Mouse (Mus musculus) forebrain, embryonic 16.5 days (tissue): ENCODE data around the gene Nol6. TPM values are rescaled to one million over a fixed set of nuclear protein-coding genes. Genes with fewer than 3 reads are reported as not detected.

Experiments
- ATAC-seq: fragments of 200-750 bp; cut with Nextera tagmentation; 2 replicates; pipeline ENCODE4 v1.8.0; 2017; ENCODE audit warnings: mild to moderate bottlenecking, moderate library complexity
- H3K27ac ChIP-seq: fragments of 300-500 bp; sonication (generic); 2 replicates; pipeline ENCODE4 v1.5.1; 2014; ENCODE audit warnings: low read length, control low read depth
- H3K27me3 ChIP-seq: fragments of 300-500 bp; sonication (generic); replicated peaks from 2 replicates; pipeline ENCODE4 v1.6.1; 2014; ENCODE audit warnings: low read length; ENCODE audit not compliant: control insufficient read depth, insufficient read depth
- H3K36me3 ChIP-seq: fragments of 300-500 bp; sonication (generic); 2 replicates; pipeline ENCODE4 v1.6.1; 2014; ENCODE audit not compliant: control insufficient read depth, insufficient read depth
- H3K4me1 ChIP-seq: fragments of 300-500 bp; sonication (generic); replicated peaks from 2 replicates; pipeline ENCODE4 v1.6.1; 2014; ENCODE audit warnings: low read length; ENCODE audit not compliant: control insufficient read depth, insufficient read depth
- H3K4me2 ChIP-seq: fragments of 300-500 bp; sonication (generic); 2 replicates; pipeline ENCODE4 v1.6.1; 2014; ENCODE audit warnings: mild to moderate bottlenecking, low read length, control low read depth
- H3K4me3 ChIP-seq: fragments of 300-500 bp; sonication (generic); replicated peaks from 2 replicates; pipeline ENCODE4 v1.5.1; 2014; ENCODE audit warnings: mild to moderate bottlenecking, low read length, control low read depth
- H3K9ac ChIP-seq: fragments of 300-500 bp; sonication (generic); replicated peaks from 2 replicates; pipeline ENCODE4 v1.6.1; 2014; ENCODE audit warnings: low read depth, low read length, control low read depth
- H3K9me3 ChIP-seq: fragments of 300-500 bp; sonication (generic); 2 replicates; pipeline ENCODE4 v1.6.1; 2016; ENCODE audit warnings: low read length; ENCODE audit not compliant: control insufficient read depth
- WGBS: fragments of 180-500 bp; shearing (Covaris S2); extraction: QIAGEN DNeasy Blood & Tissue Kit; methylation state at CpG from one replicate; pipeline ENCODE4 v1.1.7; 2014; 5-methylcytosine and 5-hydroxymethylcytosine counted together
- polyA plus RNA-seq: library from polyadenylated mRNA; unstranded; fragments of >200 nt; fragmentation: Nextera tagmentation; extraction: Ambion mirVana; gene quantifications from 2 replicates; pipeline ENCODE4 v1.2.1, GENCODE M21; 2015

Gene Nol6
- polyA plus RNA-seq, 1 experiment from 2014 or later, result 45.6 TPM

DNA sequence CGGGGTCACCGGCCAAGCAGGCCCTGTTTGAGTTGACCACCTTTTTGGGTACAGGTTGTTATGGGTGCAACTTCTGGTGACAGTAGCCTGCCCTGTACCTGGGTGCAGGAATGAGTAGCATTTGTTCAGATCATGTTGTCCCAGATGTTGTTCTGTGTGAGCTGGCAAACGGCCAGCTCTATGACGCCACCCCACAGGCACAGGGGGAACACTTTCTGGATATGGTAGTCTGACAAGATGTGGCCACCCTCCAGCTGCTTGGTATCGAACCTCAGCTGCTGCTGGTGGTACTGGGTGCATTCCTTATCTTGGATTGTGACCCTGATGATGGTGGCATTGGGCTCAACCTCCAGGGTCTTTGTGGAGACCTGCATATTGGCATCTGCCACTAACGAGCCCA lies 8.2 kb upstream of the Nol6 start:
- H3K9ac ChIP-seq, result no peak overlapping the region
- H3K27ac ChIP-seq, result no peak overlapping the region
- no peak for ATAC-seq

DNA sequence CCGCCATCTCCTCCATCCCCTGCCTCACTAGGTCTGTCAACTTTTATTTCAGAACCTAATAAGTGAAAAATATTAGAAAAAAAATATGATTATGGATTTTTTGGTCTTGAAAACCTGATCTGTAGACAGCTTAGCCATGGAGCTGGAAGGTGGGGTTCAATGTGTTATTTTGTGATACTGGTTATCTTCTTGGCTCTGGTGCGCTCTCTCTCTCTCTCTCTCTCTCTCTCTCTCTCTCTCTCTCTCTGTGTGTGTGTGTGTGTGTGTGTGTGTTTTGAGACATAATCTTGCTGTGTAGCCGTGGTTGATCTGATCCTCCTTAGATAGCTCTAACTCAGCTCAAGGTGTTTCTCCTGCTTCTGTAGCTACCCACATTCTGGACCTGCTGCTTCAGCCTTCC lies 5.6 kb upstream of the Nol6 start:
- Histone ChIP-seq H3K36me3 (no peaks in the 10 kb centered on the region), H3K4me3 (no peak overlapping the region), H3K27me3 (0 out of 2 replicates have a peak, but pooled peaks cover 2% of the 10 kb centered on the region), H3K27ac (no peak overlapping the region), H3K9ac (no peak overlapping the region), H3K4me1 (peaks cover 6% of the 10 kb centered on the region), H3K9me3 (no peaks in the 10 kb centered on the region), H3K4me2 (no peak overlapping the region)
- WGBS, result 74% methylated on average over 3 of the region's 3 CpGs
- ATAC-seq, result no peak

More for the DNA sequence above, 8.2 kb upstream of the Nol6 start:
- H3K4me1 ChIP-seq, result peaks cover 6% of the 10 kb centered on the region
- H3K4me2 ChIP-seq, result no peak overlapping the region
- no peaks in the 10 kb centered on the region for H3K27me3 ChIP-seq
- no peaks in the 10 kb centered on the region for H3K9me3 ChIP-seq
- WGBS, result 64% methylated on average over 6 of the region's 6 CpGs
- H3K36me3 ChIP-seq, result no peaks in the 10 kb centered on the region
- no peak overlapping the region for H3K4me3 ChIP-seq

DNA sequence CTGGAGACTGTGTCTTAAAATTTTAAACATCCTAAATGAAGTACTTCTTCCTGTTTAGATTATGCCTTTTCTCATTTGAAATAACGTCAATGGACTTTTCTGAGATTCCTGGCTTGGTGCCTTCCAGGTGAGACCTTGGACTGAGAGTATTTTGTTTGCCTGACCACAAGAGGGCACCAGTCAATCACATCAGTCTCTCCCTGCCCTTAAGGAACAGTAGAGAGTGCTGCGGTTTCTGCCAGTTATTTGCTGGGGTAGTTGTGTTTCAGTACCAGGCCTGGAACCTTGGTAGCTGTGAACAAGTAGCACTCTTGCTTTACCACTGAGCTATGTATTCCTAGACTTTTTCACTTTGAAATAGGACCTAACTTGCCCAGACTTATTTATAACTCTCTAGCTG lies 5.2 kb upstream of the Nol6 start:
- Histone ChIP-seq H3K27ac (no peak overlapping the region), H3K27me3 (0 out of 2 replicates have a peak, but pooled peaks cover 2% of the 10 kb centered on the region), H3K4me3 (no peak overlapping the region), H3K9me3 (no peaks in the 10 kb centered on the region), H3K36me3 (no peaks in the 10 kb centered on the region), H3K9ac (no peak overlapping the region), H3K4me2 (no peak overlapping the region), H3K4me1 (peaks cover 2% of the 10 kb centered on the region; the same call in 1 of the 2 replicates)
- WGBS, result 2% methylated on average over 2 of the region's 2 CpGs
- ATAC-seq, result peak; percentile 59

DNA sequence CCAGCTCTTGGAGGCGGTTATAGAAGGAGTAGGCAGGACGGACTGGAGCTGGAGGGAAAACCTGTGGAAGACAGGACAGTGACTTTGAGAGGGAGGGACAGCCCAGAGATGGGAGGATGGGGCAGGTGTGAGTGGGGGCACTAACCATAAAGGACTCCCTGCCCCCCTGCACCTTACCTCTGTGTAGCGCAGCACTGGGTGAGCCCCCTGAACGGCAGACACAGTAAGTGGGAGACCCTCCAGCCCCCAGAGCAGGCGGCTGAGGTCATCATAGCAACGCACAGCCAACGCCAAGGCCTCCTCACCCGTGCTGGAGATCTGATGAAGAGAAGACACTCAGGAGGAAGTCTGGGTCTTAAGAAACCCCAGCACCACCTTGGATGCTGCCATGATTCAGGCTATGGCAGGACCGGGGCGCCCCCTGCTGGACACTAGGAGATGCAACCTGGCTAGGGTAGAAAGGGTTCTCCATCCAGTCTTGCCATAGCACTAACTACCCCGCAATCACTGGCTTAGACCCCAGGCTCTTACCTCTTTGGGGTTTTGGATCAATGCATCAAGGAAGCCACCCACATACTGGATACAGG lies 5.5 kb downstream of the Nol6 start:
- no peak for ATAC-seq
- 73% methylated on average over 11 of the region's 11 CpGs for WGBS

DNA sequence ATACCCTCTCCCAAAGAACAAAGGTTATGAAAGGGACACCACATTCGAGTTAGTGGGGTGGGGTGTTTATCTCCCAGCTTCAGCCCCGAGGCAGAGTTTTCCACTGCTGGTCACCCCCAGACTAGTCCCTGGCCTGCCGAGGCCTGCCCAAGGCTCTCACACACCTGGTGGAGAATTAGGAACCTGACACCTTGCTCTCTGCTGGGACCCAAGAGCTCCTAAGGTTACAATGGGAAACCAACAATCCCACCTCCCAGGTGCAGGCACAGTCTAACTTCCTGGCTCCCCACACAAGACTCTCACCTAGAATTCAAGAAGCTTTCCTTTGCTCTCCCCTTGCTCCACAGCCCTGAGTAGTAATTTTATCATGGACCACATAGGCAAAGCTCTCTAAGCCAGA lies 7.4 kb downstream of the Nol6 start:
- H3K27me3 ChIP-seq, result no peaks in the 10 kb centered on the region
- no peak overlapping the region for H3K4me2 ChIP-seq
- no peak overlapping the region for H3K4me3 ChIP-seq
- no peaks in the 10 kb centered on the region for H3K9me3 ChIP-seq
- H3K4me1 ChIP-seq, result no peaks in the 10 kb centered on the region
- peaks cover 40% of the 10 kb centered on the region for H3K36me3 ChIP-seq
- ATAC-seq, result no peak
- no peak overlapping the region for H3K9ac ChIP-seq
- no peak overlapping the region for H3K27ac ChIP-seq
- WGBS, result 76% methylated on average over 3 of the region's 3 CpGs

More for the DNA sequence above, 5.5 kb downstream of the Nol6 start:
- Histone ChIP-seq H3K4me2 (no peak overlapping the region), H3K36me3 (peaks cover 40% of the 10 kb centered on the region), H3K9me3 (no peaks in the 10 kb centered on the region), H3K27ac (no peak overlapping the region), H3K9ac (no peak overlapping the region), H3K4me1 (peaks cover 10% of the 10 kb centered on the region), H3K4me3 (no peak overlapping the region), H3K27me3 (no peaks in the 10 kb centered on the region)

DNA sequence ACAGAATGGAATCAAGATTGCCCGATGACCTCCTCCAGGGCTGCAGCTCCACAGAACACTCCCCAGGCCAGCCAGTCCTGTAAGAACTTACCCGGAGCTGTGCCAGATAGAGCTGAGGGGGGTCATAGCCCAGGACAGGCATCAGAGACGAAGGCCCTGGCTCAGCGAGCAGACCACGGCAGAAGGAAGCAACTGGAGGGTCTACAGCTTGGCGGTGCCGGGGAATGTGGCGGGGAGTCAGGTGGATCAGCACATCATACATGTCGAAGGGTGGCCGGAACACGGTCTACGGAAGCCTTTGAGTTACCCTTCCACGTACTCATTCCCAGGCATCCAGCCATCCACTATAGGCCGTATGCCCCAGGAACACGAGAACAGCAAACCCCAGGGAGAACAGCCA lies 8.5 kb downstream of the Nol6 start:
- no peak overlapping the region for H3K4me3 ChIP-seq
- H3K27me3 ChIP-seq, result no peaks in the 10 kb centered on the region
- no peak overlapping the region for H3K27ac ChIP-seq
- no peaks in the 10 kb centered on the region for H3K9me3 ChIP-seq
- ATAC-seq, result no peak
- H3K9ac ChIP-seq, result no peak overlapping the region
- WGBS, result 94% methylated on average over 15 of the region's 15 CpGs
- no peaks in the 10 kb centered on the region for H3K4me1 ChIP-seq
- H3K4me2 ChIP-seq, result no peak overlapping the region
- peaks cover 36% of the 10 kb centered on the region for H3K36me3 ChIP-seq

- H3K36me3 ChIP-seq, result peaks cover 34% of the 10 kb centered on the region
- no peak overlapping the region for H3K4me3 ChIP-seq
- 83% methylated on average over 6 of the region's 6 CpGs for WGBS
- no peak for ATAC-seq
- no peaks in the 10 kb centered on the region for H3K9me3 ChIP-seq
- no peak overlapping the region for H3K27ac ChIP-seq
- no peak overlapping the region for H3K9ac ChIP-seq
- no peaks in the 10 kb centered on the region for H3K27me3 ChIP-seq
- no peak overlapping the region for H3K4me2 ChIP-seq
- no peaks in the 10 kb centered on the region for H3K4me1 ChIP-seq
Observed at GRCm38 (mm10) chr4:41115074-41115473, 9.2 kb downstream of the Nol6 start.

GRCm38 (mm10) chr4:41114358-41115070 lies 9.7 kb downstream of the Nol6 start:
- no peak overlapping the region for H3K4me3 ChIP-seq
- no peaks in the 10 kb centered on the region for H3K9me3 ChIP-seq
- H3K27me3 ChIP-seq, result no peaks in the 10 kb centered on the region
- no peak for ATAC-seq
- H3K9ac ChIP-seq, result no peak overlapping the region
- H3K27ac ChIP-seq, result no peak overlapping the region
- H3K36me3 ChIP-seq, result peaks cover 34% of the 10 kb centered on the region
- WGBS, result 86% methylated on average over 9 of the region's 9 CpGs
- H3K4me2 ChIP-seq, result no peak overlapping the region
- no peaks in the 10 kb centered on the region for H3K4me1 ChIP-seq

DNA sequence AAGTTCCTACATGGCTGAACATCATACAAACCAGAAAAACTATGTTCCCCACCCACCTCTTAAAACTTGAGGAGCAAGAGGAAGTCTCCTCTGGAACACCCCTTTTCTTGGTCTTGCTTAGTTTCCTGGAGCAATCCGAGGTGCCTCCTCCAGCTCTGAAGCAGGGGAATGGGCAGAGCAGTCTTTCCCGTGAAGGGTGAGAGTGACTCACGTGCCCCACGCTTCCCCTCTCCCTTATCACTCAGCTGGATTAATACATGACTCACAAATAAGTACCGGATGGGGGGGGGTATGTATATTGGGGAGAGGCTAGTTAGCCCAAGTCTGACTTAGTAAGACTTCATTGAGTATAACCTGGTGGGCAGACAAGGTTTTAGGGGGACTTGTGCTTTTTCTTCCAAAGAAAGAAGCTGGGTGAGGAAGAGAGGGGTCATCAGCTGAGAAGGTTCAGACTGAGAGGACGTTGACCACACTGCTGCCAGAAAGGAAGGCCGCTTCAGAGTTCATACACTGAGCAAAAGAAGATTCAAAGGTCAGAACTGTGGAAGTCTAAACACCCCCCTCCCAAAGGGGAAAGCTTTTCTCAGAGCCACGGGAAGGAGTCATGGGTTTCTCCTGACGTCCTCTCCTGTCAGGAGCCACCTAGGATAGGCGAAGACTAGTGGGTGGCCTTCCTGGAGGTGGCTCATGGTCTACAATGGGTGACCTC lies 15.4 kb downstream of the Nol6 start:
- no peaks in the 10 kb centered on the region; the same call in 1 of the 2 replicates for H3K36me3 ChIP-seq
- no peak overlapping the region for H3K4me3 ChIP-seq
- no peak overlapping the region for H3K9ac ChIP-seq
- no peaks in the 10 kb centered on the region for H3K9me3 ChIP-seq
- H3K4me2 ChIP-seq, result no peak overlapping the region
- no peak overlapping the region for H3K27ac ChIP-seq
- ATAC-seq, result no peak
- H3K4me1 ChIP-seq, result 0 out of 2 replicates have a peak, but pooled peaks cover 3% of the 10 kb centered on the region
- WGBS, result 82% methylated on average over 10 of the region's 10 CpGs
- H3K27me3 ChIP-seq, result no peaks in the 10 kb centered on the region
